Mouse (Mus musculus) spleen, adult 2 months (tissue): ENCODE results near the gene Gimap1.

Source experiments
- CTCF ChIP-seq: fragments of 200-500 bp; IDR thresholded peaks from 2 replicates; pipeline ENCODE4 v1.5.1; 2011; ENCODE audit warnings: mild to moderate bottlenecking, inconsistent platforms; ENCODE audit not compliant: insufficient read depth, insufficient read length, insufficient replicate concordance; ENCODE audit errors: extremely low read depth
- POLR2A ChIP-seq: fragments of 200-500 bp; IDR thresholded peaks from 2 replicates; pipeline ENCODE4 v1.6.1; 2011; ENCODE audit warnings: low read depth, low read length, inconsistent platforms

DNA sequence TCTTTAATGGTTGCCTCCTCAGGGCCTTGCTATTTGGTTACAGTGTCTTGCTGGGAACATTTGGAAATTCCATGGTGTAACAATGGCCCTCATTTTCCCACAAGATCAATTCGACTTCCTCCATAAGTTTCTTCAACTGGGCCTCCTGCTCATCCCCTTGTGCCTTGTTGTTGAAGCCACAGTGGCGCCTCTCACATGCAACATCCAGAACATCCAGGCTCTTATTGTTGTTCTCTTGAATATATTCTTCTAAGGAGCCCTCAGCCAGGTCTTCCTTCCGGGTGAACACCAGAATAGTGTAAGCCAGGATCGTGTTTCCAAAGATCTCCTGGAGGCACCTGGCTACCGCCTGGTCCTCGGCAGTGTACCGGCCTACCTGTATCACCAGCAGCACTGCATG, 36.7 kb upstream of the Gimap1 start:
- no peak for TF ChIP-seq CTCF
- no peak for TF ChIP-seq POLR2A
